Mouse (Mus musculus) embryonic fibroblast, embryonic 13.5 days (primary cell): ENCODE data around the gene Hnrnpd. TPM values are rescaled to one million over a fixed set of nuclear protein-coding genes. Genes with fewer than 3 reads are reported as not detected.

Source experiments
- H3K27ac ChIP-seq: 2 replicates; pipeline ENCODE4 v1.5.1; 2012; ENCODE audit warnings: low read length, control low read depth, inconsistent platforms; ENCODE audit not compliant: insufficient read depth
- H3K4me1 ChIP-seq: 2 replicates; pipeline ENCODE4 v1.6.1; 2011; ENCODE audit warnings: low read length; ENCODE audit not compliant: control insufficient read depth, insufficient read depth
- H3K4me3 ChIP-seq: 2 replicates; pipeline ENCODE4 v1.5.1; 2011; ENCODE audit warnings: mild to moderate bottlenecking, control low read depth, low read length; ENCODE audit not compliant: insufficient read depth
- CTCF ChIP-seq: IDR thresholded peaks from 2 replicates; pipeline ENCODE4 v1.5.1; 2011; ENCODE audit warnings: mild to moderate bottlenecking, control low read depth, low read length, moderate library complexity, borderline replicate concordance; ENCODE audit not compliant: insufficient read depth
- POLR2A ChIP-seq: IDR thresholded peaks from 2 replicates; pipeline ENCODE4 v1.6.1; 2011; ENCODE audit warnings: low read depth, mild to moderate bottlenecking, control low read depth, low read length, moderate library complexity
- polyA plus RNA-seq: library from polyadenylated mRNA; stranded (reverse); fragments of >200 nt; gene quantifications from 2 replicates; pipeline ENCODE4 v1.2.4, GENCODE M21; 2011; ENCODE audit warnings: low read depth; ENCODE audit not compliant: missing spikeins, insufficient read length

Hnrnpd gene
- 295 and 380 TPM in 2 replicates for polyA plus RNA-seq

- TF ChIP-seq POLR2A (peak; percentile 85), CTCF (no peak)
- H3K4me1 ChIP-seq: peaks cover 7% of the 10 kb centered on the region
- peak within 1 kb of the TSS; percentile 96 for H3K4me3 ChIP-seq
- H3K27ac ChIP-seq: peak within 1 kb of the TSS; percentile 97
Measured at GRCm38 (mm10) chr5:99978699-99979442, at the start of gene Hnrnpd, which contains the start of gene 4930524J08Rik. Gene Hnrnpd, minus strand, starts transcription at chr5:99978938. Gene 4930524J08Rik, plus strand, starts transcription at chr5:99979061.

DNA sequence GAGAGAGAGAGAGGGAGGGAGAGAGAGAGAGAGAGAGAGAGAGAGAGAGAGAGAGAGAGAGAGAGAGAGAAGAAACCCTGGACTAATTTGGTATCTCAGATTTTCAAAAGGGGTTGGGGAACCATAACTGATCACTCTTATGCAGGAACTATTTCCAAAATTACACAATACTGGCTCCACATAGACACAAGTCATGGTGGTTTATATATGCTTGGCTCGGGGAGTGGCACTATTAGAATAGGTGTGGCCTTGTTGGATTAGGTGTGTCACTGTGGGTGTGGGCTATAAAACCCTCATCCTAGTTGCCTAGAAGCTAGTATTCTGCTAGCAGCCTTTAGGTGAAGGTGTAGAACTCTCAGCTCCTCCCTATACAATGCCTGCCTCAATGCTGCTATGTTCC is 46.1 kb upstream of the Hnrnpd start:
- Histone ChIP-seq H3K27ac (no peak overlapping the region), H3K4me1 (no peaks in the 10 kb centered on the region), H3K4me3 (no peak overlapping the region)
- no peak for TF ChIP-seq CTCF
- TF ChIP-seq POLR2A: no peak

GRCm38 (mm10) chr5:100024403-100024802 is 45.7 kb upstream of the Hnrnpd start:
- H3K4me3 ChIP-seq: no peak overlapping the region
- no peak for TF ChIP-seq CTCF
- no peak for TF ChIP-seq POLR2A
- no peaks in the 10 kb centered on the region for H3K4me1 ChIP-seq
- no peak overlapping the region for H3K27ac ChIP-seq

GRCm38 (mm10) chr5:100020089-100020488 is 41.4 kb upstream of the Hnrnpd start:
- Histone ChIP-seq H3K27ac (no peak overlapping the region), H3K4me3 (no peak overlapping the region), H3K4me1 (no peaks in the 10 kb centered on the region)
- TF ChIP-seq CTCF: no peak
- no peak for TF ChIP-seq POLR2A

DNA sequence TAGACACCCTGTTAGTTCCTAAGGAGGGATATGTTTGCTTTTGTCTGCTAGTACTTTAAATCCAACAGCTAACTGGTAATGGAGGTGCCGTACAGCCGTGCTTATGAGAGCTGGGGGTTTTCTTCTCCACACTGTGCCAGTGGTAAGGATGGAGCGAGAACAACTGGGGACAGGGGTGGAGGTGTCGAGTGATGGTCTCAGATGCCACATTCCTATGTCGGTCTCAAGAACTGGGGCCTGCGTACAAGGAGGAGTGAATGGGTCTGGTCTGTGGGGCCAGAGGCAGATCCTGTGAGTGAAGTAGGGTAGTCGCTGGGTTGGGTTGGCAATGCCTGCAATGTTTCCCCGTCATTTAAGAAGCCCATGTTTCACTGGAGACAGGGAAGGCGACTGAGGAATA is 33.9 kb upstream of the Hnrnpd start:
- no peak overlapping the region for H3K4me3 ChIP-seq
- no peak for TF ChIP-seq POLR2A
- no peak for TF ChIP-seq CTCF
- no peak overlapping the region for H3K27ac ChIP-seq
- H3K4me1 ChIP-seq: no peaks in the 10 kb centered on the region

- TF ChIP-seq POLR2A (no peak), CTCF (no peak)
- H3K27ac ChIP-seq: no peak overlapping the region
- no peaks in the 10 kb centered on the region for H3K4me1 ChIP-seq
- no peak overlapping the region for H3K4me3 ChIP-seq
Measured at GRCm38 (mm10) chr5:100008485-100008884, 29.7 kb upstream of the Hnrnpd start.

GRCm38 (mm10) chr5:100007040-100007375 is 28.3 kb upstream of the Hnrnpd start:
- no peak for TF ChIP-seq POLR2A
- TF ChIP-seq CTCF: no peak
- H3K4me1 ChIP-seq: no peaks in the 10 kb centered on the region
- no peak overlapping the region for H3K27ac ChIP-seq
- H3K4me3 ChIP-seq: no peak overlapping the region

GRCm38 (mm10) chr5:100006324-100007039 is 27.7 kb upstream of the Hnrnpd start:
- no peak overlapping the region for H3K27ac ChIP-seq
- H3K4me1 ChIP-seq: no peaks in the 10 kb centered on the region
- no peak overlapping the region for H3K4me3 ChIP-seq
- no peak for TF ChIP-seq CTCF
- TF ChIP-seq POLR2A: no peak

GRCm38 (mm10) chr5:100005896-100006295 is 27.2 kb upstream of the Hnrnpd start:
- no peak for TF ChIP-seq POLR2A
- no peak for TF ChIP-seq CTCF

DNA sequence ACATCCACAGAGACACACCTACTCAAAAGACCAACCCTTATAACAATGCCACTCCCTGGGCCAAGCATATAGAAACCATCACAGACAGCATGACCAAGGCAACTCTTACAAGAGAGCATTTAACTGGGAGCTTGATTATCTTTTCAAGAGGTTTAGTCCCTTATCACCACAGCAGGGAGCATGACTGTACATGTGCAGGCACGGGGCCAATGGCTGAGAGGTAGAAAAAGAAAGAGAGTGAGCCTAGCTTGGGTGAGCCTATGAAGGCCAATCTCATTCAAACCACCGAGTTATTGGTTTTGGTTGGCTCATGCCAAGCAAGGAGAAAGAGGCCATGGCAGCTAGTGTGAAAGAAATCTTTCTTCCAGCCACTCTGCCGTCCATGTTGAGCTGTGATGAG is 26.7 kb upstream of the Hnrnpd start:
- H3K4me1 ChIP-seq: no peaks in the 10 kb centered on the region
- no peak overlapping the region for H3K27ac ChIP-seq
- TF ChIP-seq CTCF: no peak
- no peak for TF ChIP-seq POLR2A
- no peak overlapping the region for H3K4me3 ChIP-seq

More at GRCm38 (mm10) chr5:100005896-100006295, 27.2 kb upstream of the Hnrnpd start:
- Histone ChIP-seq H3K27ac (no peak overlapping the region), H3K4me1 (no peaks in the 10 kb centered on the region), H3K4me3 (no peak overlapping the region)
